Mouse (Mus musculus): ENCODE data around the gene Zfp553.
"Not testable (repeated sequence)": the region's sequence is repeated elsewhere in the genome, so short reads cannot be mapped to it uniquely, and the experiment has no call there.

The Zfp553 gene

GRCm38 (mm10) chr7:127233368-127233749, 498 bp downstream of the Zfp553 start:
- no peak for DNase-seq (ENCODE audit: low spot score in 2 of 2)

- DNase-seq (ENCODE audit: low spot score in 2 of 2): no peak
These were observed 904 bp downstream of the Zfp553 start for GRCm38 (mm10) chr7:127233765-127234164.

GRCm38 (mm10) chr7:127234777-127235176, 1.9 kb downstream of the Zfp553 start:
- no peak for DNase-seq (ENCODE audit: low spot score in 2 of 2)

GRCm38 (mm10) chr7:127243361-127243867, 10.6 kb downstream of the Zfp553 start:
- DNase-seq (ENCODE audit: low spot score in 2 of 2): no peak

GRCm38 (mm10) chr7:127243870-127244657, 11.2 kb downstream of the Zfp553 start, which contains the start of gene Zfp771:
Gene Zfp771 (plus strand): TSS chr7:127244274.
- DNase-seq (ENCODE audit: low spot score in 2 of 2): peak; percentile 88 to 92

- DNase-seq (ENCODE audit: low spot score in 2 of 2): no peak
These were observed 12.0 kb downstream of the Zfp553 start for GRCm38 (mm10) chr7:127244658-127245510.

- not testable (repeated sequence) for DNase-seq (ENCODE audit: low spot score in 2 of 2)
These were observed 17.6 kb downstream of the Zfp553 start for GRCm38 (mm10) chr7:127250511-127250910.

- DNase-seq (ENCODE audit: low spot score in 2 of 2): no peak
These were observed 19.6 kb downstream of the Zfp553 start for GRCm38 (mm10) chr7:127252414-127252813.

- DNase-seq (ENCODE audit: low spot score in 2 of 2): no peak
These were observed 20.5 kb downstream of the Zfp553 start for GRCm38 (mm10) chr7:127253341-127253740.

- peak; percentile 94 to 97 for DNase-seq (ENCODE audit: low spot score in 2 of 2)
These were observed 21.2 kb downstream of the Zfp553 start for GRCm38 (mm10) chr7:127253821-127254769.

- no peak for DNase-seq (ENCODE audit: low spot score in 2 of 2)
These were observed 22.1 kb downstream of the Zfp553 start for GRCm38 (mm10) chr7:127255008-127255407.

GRCm38 (mm10) chr7:127255965-127256364, 23.1 kb downstream of the Zfp553 start:
- DNase-seq (ENCODE audit: low spot score in 2 of 2): no peak

GRCm38 (mm10) chr7:127256518-127256917, 23.7 kb downstream of the Zfp553 start:
- no peak for DNase-seq (ENCODE audit: low spot score in 2 of 2)

- DNase-seq (ENCODE audit: low spot score in 2 of 2): peak in 1 of 2 experiments; percentile 50
These were observed 26.5 kb downstream of the Zfp553 start for GRCm38 (mm10) chr7:127259186-127259905.

GRCm38 (mm10) chr7:127260309-127261111, 27.6 kb downstream of the Zfp553 start, which contains the start of gene Dctpp1:
Gene Dctpp1 (minus strand): TSS chr7:127260709.
- peak; percentile 96 to 99 for DNase-seq (ENCODE audit: low spot score in 2 of 2)

- no peak for DNase-seq (ENCODE audit: low spot score in 2 of 2)
These were observed 29.5 kb downstream of the Zfp553 start for GRCm38 (mm10) chr7:127262218-127262961.

- DNase-seq (ENCODE audit: low spot score in 2 of 2): no peak
These were observed 30.7 kb downstream of the Zfp553 start for GRCm38 (mm10) chr7:127263526-127263925.

- no peak for DNase-seq (ENCODE audit: low spot score in 2 of 2)
These were observed 37.4 kb downstream of the Zfp553 start for GRCm38 (mm10) chr7:127270256-127270655.

GRCm38 (mm10) chr7:127270666-127271065, 37.8 kb downstream of the Zfp553 start:
- no peak for DNase-seq (ENCODE audit: low spot score in 2 of 2)

All from frontal cortex, postnatal 36 days (tissue).